ENCODE assay signal across 11 mouse cellular contexts in genomic region chr2:160225450-160225849, GRCm38 (mm10).
DNase-seq lines count a peak whose midpoint lies in the region; ATAC-seq lines count a peak whose summit lies in the region.
"Had no signal": no experiment of that assay in that cellular context is flagged by ENCODE, and none has a peak within 500 bp of the region (broad histone marks: within the 10 kb centered on the region; RNA-seq: fewer than 3 reads in every experiment).

No protein-coding gene starts in this region.

- H3K4me3 ChIP-seq in heart, embryonic 12.5 days: no peak overlapping the region
- no peak overlapping the region for H3K4me3 ChIP-seq in neural tube, embryonic 15.5 days (replicated peaks)
- no peak overlapping the region for H3K4me3 ChIP-seq in midbrain, embryonic 16.5 days (ENCODE audit: low read depth, low read length)

- ATAC-seq in heart, embryonic 12.5 days (ENCODE audit: insufficient number of reproducible peaks, low FRiP score): 0 out of 2 replicates have a peak, but pooled peaks have one; percentile 22
- ATAC-seq in megakaryocyte, adult 5-6 weeks (ENCODE audit: poor library complexity, severe bottlenecking): peak; percentile 96
- no peak for ATAC-seq in neural tube, embryonic 15.5 days (ENCODE audit: low FRiP score)
- no peak for ATAC-seq in midbrain, embryonic 16.5 days

- no peaks in the 10 kb centered on the region for H3K27me3 ChIP-seq in heart, embryonic 12.5 days (replicated peaks)
- H3K27me3 ChIP-seq in neural tube, embryonic 15.5 days (replicated peaks): peaks cover 18% of the 10 kb centered on the region
- peaks cover 2% of the 10 kb centered on the region for H3K27me3 ChIP-seq in midbrain, embryonic 16.5 days (ENCODE audit: control insufficient read depth, insufficient read depth, low read depth, low read length)

- H3K4me2 ChIP-seq in heart, embryonic 12.5 days: no peak overlapping the region
- no peak overlapping the region for H3K4me2 ChIP-seq in neural tube, embryonic 15.5 days
- H3K4me2 ChIP-seq in midbrain, embryonic 16.5 days (ENCODE audit: low read length): no peak overlapping the region

- DNase-seq in heart, adult 8-10 months (ENCODE audit: low spot score): no peak
- peak; percentile 52 for DNase-seq in adrenal gland, adult 8-10 months
- peak; percentile 57 for DNase-seq in kidney, adult 9 months
- no peak for DNase-seq in testis, postnatal 10 days (ENCODE audit: low spot score)
- DNase-seq: cerebellum, adult 2 months; gastrocnemius, postnatal 25 days had no signal

- no peaks in the 10 kb centered on the region for H3K4me1 ChIP-seq in heart, embryonic 12.5 days (replicated peaks)
- H3K4me1 ChIP-seq in neural tube, embryonic 15.5 days: no peaks in the 10 kb centered on the region
- H3K4me1 ChIP-seq in midbrain, embryonic 16.5 days (ENCODE audit: control insufficient read depth, insufficient read depth, low read length): no peaks in the 10 kb centered on the region

- H3K27ac ChIP-seq in heart, embryonic 12.5 days (ENCODE audit: poor library complexity, severe bottlenecking): no peak overlapping the region
- no peak overlapping the region for H3K27ac ChIP-seq in neural tube, embryonic 15.5 days (replicated peaks)
- H3K27ac ChIP-seq in midbrain, embryonic 16.5 days (ENCODE audit: low read length): no peak overlapping the region

- 64% methylated on average over 5 of the region's 5 CpGs for WGBS in heart, embryonic 12.5 days
- WGBS in neural tube, embryonic 15.5 days: 76% methylated on average over 5 of the region's 5 CpGs
- 86% methylated on average over 5 of the region's 5 CpGs for WGBS in midbrain, embryonic 16.5 days

- H3K9ac ChIP-seq in heart, embryonic 12.5 days: no peak overlapping the region
- H3K9ac ChIP-seq in neural tube, embryonic 15.5 days (replicated peaks): no peak overlapping the region
- H3K9ac ChIP-seq in midbrain, embryonic 16.5 days (ENCODE audit: low read depth, low read length): no peak overlapping the region

- no peaks in the 10 kb centered on the region for H3K36me3 ChIP-seq in heart, embryonic 12.5 days
- H3K36me3 ChIP-seq in neural tube, embryonic 15.5 days: no peaks in the 10 kb centered on the region
- no peaks in the 10 kb centered on the region for H3K36me3 ChIP-seq in midbrain, embryonic 16.5 days (ENCODE audit: control insufficient read depth, insufficient read depth, low read length)
- H3K36me3 ChIP-seq: G1E had no signal

- no peaks in the 10 kb centered on the region for H3K9me3 ChIP-seq in heart, embryonic 12.5 days (replicated peaks)
- H3K9me3 ChIP-seq in neural tube, embryonic 15.5 days (replicated peaks): no peaks in the 10 kb centered on the region
- no peaks in the 10 kb centered on the region for H3K9me3 ChIP-seq in midbrain, embryonic 16.5 days (replicated peaks; ENCODE audit: control insufficient read depth, low read length, poor library complexity, severe bottlenecking)

Comparison
In these comparisons a context has a peak if more than half of its experiments do, and no peak if none do; other contexts are left out.
1. ATAC-seq: peak in heart, embryonic 12.5 days (single experiment) and megakaryocyte, adult 5-6 weeks (single experiment); none in neural tube, embryonic 15.5 days (single experiment) and midbrain, embryonic 16.5 days (single experiment).
2. DNase-seq: peak in adrenal gland, adult 8-10 months (single experiment) and kidney, adult 9 months (single experiment); none in heart, adult 8-10 months (single experiment) and testis, postnatal 10 days (single experiment).